Mouse (Mus musculus) heart, embryonic 14.5 days (tissue): ENCODE measurements at regions not wholly inside any gene's neighbourhood (a gene's known extent, or its start where the extent isn't known, plus 50 kb on each side); places are given as distances from the start of the nearest gene placed in this dataset.

Source experiments
- ATAC-seq: fragments of 200-750 bp; cut with Nextera tagmentation; 2 replicates; pipeline ENCODE4 v1.8.0; 2017; ENCODE audit warnings: low read depth, moderate TSS enrichment; ENCODE audit not compliant: insufficient number of reproducible peaks, insufficient read depth, low FRiP score
- H3K27ac ChIP-seq, 2 experiments: fragments of 200-500 bp in 1 of 2; fragments of 300-500 bp in 1 of 2; sonication (generic) in 1 of 2; replicated peaks in 1 of 2; 2 replicates each; pipeline ENCODE4 v1.5.1; 2012 to 2014; ENCODE audit warnings: low read depth in 2 of 2, low read length in 2 of 2, control low read depth in 1 of 2, mild to moderate bottlenecking in 1 of 2, mixed read lengths in 1 of 2; ENCODE audit not compliant: control insufficient read depth in 1 of 2, insufficient read depth in 1 of 2
- H3K27me3 ChIP-seq: fragments of 300-500 bp; sonication (generic); 2 replicates; pipeline ENCODE4 v1.6.1; 2014; ENCODE audit warnings: mild to moderate bottlenecking, low read length, control low read depth; ENCODE audit not compliant: control insufficient read depth, insufficient read depth
- H3K36me3 ChIP-seq: fragments of 300-500 bp; sonication (generic); 2 replicates; pipeline ENCODE4 v1.6.1; 2014; ENCODE audit warnings: mild to moderate bottlenecking, control low read depth, low read length, mixed read lengths; ENCODE audit not compliant: control insufficient read depth, insufficient read depth
- H3K4me1 ChIP-seq, 2 experiments: fragments of 200-500 bp in 1 of 2; fragments of 300-500 bp in 1 of 2; sonication (generic) in 1 of 2; 2 replicates each; pipeline ENCODE4 v1.6.1; 2012 to 2014; ENCODE audit warnings: low read length in 2 of 2, control low read depth in 1 of 2, mixed read lengths in 1 of 2; ENCODE audit not compliant: control insufficient read depth in 2 of 2, insufficient read depth in 2 of 2
- H3K4me2 ChIP-seq: fragments of 300-500 bp; sonication (generic); 2 replicates; pipeline ENCODE4 v1.6.1; 2014; ENCODE audit warnings: mild to moderate bottlenecking, low read length
- H3K4me3 ChIP-seq, 2 experiments: fragments of 200-500 bp in 1 of 2; fragments of 300-500 bp in 1 of 2; sonication (generic) in 1 of 2; 2 replicates each; pipeline ENCODE4 v1.5.1; 2012 to 2014; ENCODE audit warnings: low read length in 2 of 2, mild to moderate bottlenecking in 2 of 2, control low read depth in 1 of 2, low read depth in 1 of 2, moderate library complexity in 1 of 2; ENCODE audit not compliant: control insufficient read depth in 1 of 2, insufficient read depth in 1 of 2
- H3K9ac ChIP-seq: fragments of 300-500 bp; sonication (generic); 2 replicates; pipeline ENCODE4 v1.6.1; 2014; ENCODE audit warnings: mild to moderate bottlenecking, low read length
- H3K9me3 ChIP-seq: fragments of 300-500 bp; sonication (generic); 2 replicates; pipeline ENCODE4 v1.6.1; 2016; ENCODE audit warnings: low read length, control low read depth; ENCODE audit not compliant: control insufficient read depth
- WGBS: fragments of 180-500 bp; shearing (Covaris S2); extraction: QIAGEN DNeasy Blood & Tissue Kit; methylation state at CpG from one replicate; pipeline ENCODE4 v1.1.7; 2014; 5-methylcytosine and 5-hydroxymethylcytosine counted together

GRCm38 (mm10) chr17:64469754-64470400 is 130.7 kb upstream of the Man2a1 start:
- H3K4me1 ChIP-seq: peaks cover 2 to 3% of the 10 kb centered on the region in 2 experiments; a peak in 1 of 4 replicates
- ATAC-seq: no peak
- H3K9ac ChIP-seq: no peak overlapping the region
- no peaks in the 10 kb centered on the region for H3K27me3 ChIP-seq
- H3K4me2 ChIP-seq: peak overlapping the region; percentile 46
- H3K9me3 ChIP-seq: no peaks in the 10 kb centered on the region
- H3K4me3 ChIP-seq: no peak overlapping the region
- H3K27ac ChIP-seq: no peak overlapping the region
- no peaks in the 10 kb centered on the region for H3K36me3 ChIP-seq
- 21% methylated on average over 12 of the region's 12 CpGs for WGBS

DNA sequence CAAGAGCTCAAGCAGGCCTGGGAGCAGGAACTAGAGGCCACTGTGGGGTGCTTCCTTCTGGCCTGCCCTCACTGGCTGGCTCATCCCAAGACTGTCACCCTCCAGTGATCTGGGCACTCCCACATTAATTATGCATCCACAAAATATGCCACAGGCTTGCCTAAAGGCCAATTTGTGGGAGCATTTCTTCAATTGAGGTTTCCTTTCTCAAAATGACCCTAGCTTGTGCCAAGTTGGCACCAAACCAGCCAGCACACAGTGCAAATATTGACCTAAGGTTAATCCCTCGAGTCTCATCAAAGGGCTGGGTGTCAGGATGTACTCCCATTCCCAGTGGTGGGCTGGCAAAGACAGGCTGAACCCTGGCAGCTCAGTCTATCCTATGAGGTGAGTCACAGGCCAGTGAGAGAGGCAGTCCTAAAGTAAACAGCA is 119.9 kb upstream of the Man2a1 start:
- Histone ChIP-seq H3K27ac (no peak overlapping the region), H3K27me3 (no peaks in the 10 kb centered on the region), H3K4me2 (no peak overlapping the region), H3K36me3 (no peaks in the 10 kb centered on the region), H3K4me1 (0 out of 4 replicates have a peak, but pooled peaks cover 0 to 2% of the 10 kb centered on the region in 2 experiments), H3K9me3 (no peaks in the 10 kb centered on the region), H3K4me3 (no peak overlapping the region), H3K9ac (no peak overlapping the region)
- ATAC-seq: no peak
- 25% methylated on average over 1 of the region's 1 CpGs for WGBS

- Histone ChIP-seq H3K9ac (no peak overlapping the region), H3K27ac (no peak overlapping the region), H3K9me3 (no peaks in the 10 kb centered on the region), H3K36me3 (no peaks in the 10 kb centered on the region), H3K4me3 (no peak overlapping the region), H3K4me1 (0 out of 4 replicates have a peak, but pooled peaks cover 2% of the 10 kb centered on the region in 2 experiments), H3K4me2 (no peak overlapping the region), H3K27me3 (no peaks in the 10 kb centered on the region)
- no peak for ATAC-seq
- WGBS: 76% methylated on average over 4 of the region's 4 CpGs
Measured at GRCm38 (mm10) chr17:64484835-64485234, 115.7 kb upstream of the Man2a1 start.

- no peak for ATAC-seq
- Histone ChIP-seq H3K9me3 (no peaks in the 10 kb centered on the region), H3K27me3 (no peaks in the 10 kb centered on the region), H3K4me2 (no peak overlapping the region), H3K4me1 (0 out of 4 replicates have a peak, but pooled peaks cover 0 to 2% of the 10 kb centered on the region in 2 experiments), H3K9ac (no peak overlapping the region), H3K36me3 (no peaks in the 10 kb centered on the region), H3K27ac (no peak overlapping the region), H3K4me3 (no peak overlapping the region)
- 70% methylated on average over 2 of the region's 2 CpGs for WGBS
Measured at GRCm38 (mm10) chr17:64489769-64490335, 110.7 kb upstream of the Man2a1 start.

GRCm38 (mm10) chr17:64490664-64491063 is 109.9 kb upstream of the Man2a1 start:
- WGBS: 88% methylated on average over 7 of the region's 7 CpGs
- no peaks in the 10 kb centered on the region for H3K36me3 ChIP-seq
- no peaks in the 10 kb centered on the region for H3K27me3 ChIP-seq
- 0 out of 4 replicates have a peak, but pooled peaks cover 0 to 2% of the 10 kb centered on the region in 2 experiments for H3K4me1 ChIP-seq
- H3K4me3 ChIP-seq: no peak overlapping the region
- no peaks in the 10 kb centered on the region for H3K9me3 ChIP-seq
- ATAC-seq: no peak
- no peak overlapping the region for H3K4me2 ChIP-seq
- no peak overlapping the region for H3K9ac ChIP-seq
- no peak overlapping the region for H3K27ac ChIP-seq

DNA sequence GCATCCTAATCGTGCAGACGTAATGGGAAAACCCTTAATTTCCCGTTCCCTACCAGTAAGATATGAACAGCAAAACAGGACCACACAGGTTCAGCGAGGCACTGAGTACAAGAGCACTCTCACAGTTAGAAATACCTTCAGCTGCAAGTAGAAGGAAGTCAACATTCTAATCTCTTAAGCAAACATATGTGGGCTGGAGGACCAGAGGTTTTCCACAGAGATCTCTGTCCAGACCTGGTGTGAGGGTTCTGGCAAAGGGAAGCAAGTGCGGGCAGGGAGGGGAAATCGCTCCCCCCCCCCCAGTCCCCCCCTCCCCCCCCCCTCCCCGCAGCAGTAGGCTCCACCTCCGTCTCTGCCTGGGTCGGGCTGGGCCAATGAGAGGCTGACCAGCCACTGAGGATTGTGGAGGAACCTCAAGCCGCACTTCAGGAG is 108.6 kb upstream of the Man2a1 start:
- ATAC-seq: peak; percentile 84
- no peaks in the 10 kb centered on the region for H3K27me3 ChIP-seq
- no peak overlapping the region for H3K9ac ChIP-seq
- no peaks in the 10 kb centered on the region for H3K9me3 ChIP-seq
- 0 out of 2 replicates have a peak overlapping the region, but pooled peaks have one; percentile 21 for H3K4me2 ChIP-seq
- H3K4me1 ChIP-seq: 0 out of 4 replicates have a peak, but pooled peaks cover 0 to 2% of the 10 kb centered on the region in 2 experiments
- no peaks in the 10 kb centered on the region for H3K36me3 ChIP-seq
- no peak overlapping the region for H3K4me3 ChIP-seq
- no peak overlapping the region for H3K27ac ChIP-seq
- 32% methylated on average over 5 of the region's 10 CpGs for WGBS

GRCm38 (mm10) chr17:64492614-64493269 is 107.8 kb upstream of the Man2a1 start:
- WGBS: 36% methylated on average over 7 of the region's 9 CpGs
- no peak overlapping the region for H3K27ac ChIP-seq
- 0 out of 4 replicates have a peak, but pooled peaks cover 0 to 2% of the 10 kb centered on the region in 2 experiments for H3K4me1 ChIP-seq
- H3K4me3 ChIP-seq: peak overlapping the region in 1 of 2 experiments; percentile 24; a peak in 2 of 4 replicates
- no peaks in the 10 kb centered on the region for H3K9me3 ChIP-seq
- H3K36me3 ChIP-seq: no peaks in the 10 kb centered on the region
- no peak overlapping the region for H3K9ac ChIP-seq
- no peaks in the 10 kb centered on the region for H3K27me3 ChIP-seq
- no peak for ATAC-seq
- H3K4me2 ChIP-seq: no peak overlapping the region
